ENCODE assay signal across 21 mouse cellular contexts in the genomic region with DNA sequence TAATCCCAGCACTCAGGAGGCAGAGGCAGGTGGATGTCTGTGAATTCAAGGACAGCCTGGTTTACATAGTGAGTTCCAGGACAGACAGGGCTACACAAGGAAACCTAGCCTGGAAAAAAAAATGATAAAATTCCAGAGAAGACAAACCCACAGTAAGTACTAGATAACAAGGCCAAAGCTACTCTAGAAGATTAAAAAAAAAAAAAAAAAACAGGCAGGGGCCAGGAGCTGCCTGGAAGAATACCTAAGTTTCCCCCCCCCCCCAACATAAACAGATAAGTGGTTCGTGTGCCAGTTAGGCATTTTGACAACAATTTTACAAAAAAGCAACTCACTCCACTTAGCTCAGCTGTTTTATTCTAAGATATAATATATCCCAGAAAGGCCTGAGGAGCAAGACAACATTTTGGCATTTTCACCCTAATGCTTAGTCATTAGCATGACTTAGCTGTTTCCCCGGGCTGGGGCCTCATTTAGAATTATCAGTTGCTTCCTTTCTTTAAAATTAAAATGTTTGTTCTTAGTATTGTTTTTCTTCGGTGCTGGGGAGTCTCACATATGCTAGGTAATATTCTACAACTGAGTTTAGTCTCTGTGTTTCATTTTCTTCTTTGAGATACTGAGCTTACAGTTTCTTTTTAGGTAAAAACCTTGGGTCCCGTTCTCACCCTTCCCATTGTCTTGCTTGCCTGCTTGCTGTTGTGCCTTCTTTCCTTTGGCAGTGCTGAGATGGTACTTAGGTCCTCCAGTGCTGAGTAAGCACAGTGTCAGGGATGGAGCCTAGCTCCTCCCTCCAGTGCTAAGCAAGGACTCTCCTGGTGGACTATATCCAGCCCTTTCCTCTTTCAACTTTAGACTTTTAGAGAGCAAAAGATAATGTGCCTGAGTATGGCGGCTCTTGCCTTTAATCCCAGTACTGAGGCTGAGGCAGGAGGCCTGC. TPM values are rescaled to one million over a fixed set of nuclear protein-coding genes. Genes with fewer than 3 reads are reported as not detected.
A peak's percentile ranks its signal among the peaks of the same experiment; 100 is the strongest.
DNase-seq lines count a peak whose midpoint lies in the region; ATAC-seq and TF ChIP-seq lines count a peak whose summit lies in the region.
"Had no signal": no experiment of that assay in that cellular context is flagged by ENCODE, and none has a peak within 500 bp of the region (broad histone marks: within the 10 kb centered on the region; RNA-seq: fewer than 3 reads in every experiment).

No protein-coding gene starts in this region.

- H3K27me3 ChIP-seq in heart, embryonic 13.5 days (replicated peaks): no peaks in the 10 kb centered on the region; the same call in 1 of the 2 replicates
- no peaks in the 10 kb centered on the region for H3K27me3 ChIP-seq in heart, adult 2 months (ENCODE audit: control insufficient read depth, insufficient read depth, low read length)
- H3K27me3 ChIP-seq in G1E (ENCODE audit: insufficient read depth, low read length): peaks cover 2% of the 10 kb centered on the region; the same call in 1 of the 2 replicates
- H3K27me3 ChIP-seq in liver, embryonic 14.5 days (ENCODE audit: control insufficient read depth, insufficient read depth, low read length): no peaks in the 10 kb centered on the region; the same call in 1 of the 2 replicates
- H3K27me3 ChIP-seq: hindbrain, embryonic 15.5 days; lung, embryonic 15.5 days; midbrain, embryonic 13.5 days had no signal

- no peaks in the 10 kb centered on the region for H3K79me2 ChIP-seq in heart, adult 2 months (replicated peaks; ENCODE audit: control insufficient read depth, insufficient read depth, low read length)

- no peak overlapping the region; the same call in 1 of the 2 replicates for H3K4me2 ChIP-seq in heart, embryonic 13.5 days
- peak overlapping the region; percentile 43 for H3K4me2 ChIP-seq in liver, embryonic 14.5 days (ENCODE audit: low read depth)
- H3K4me2 ChIP-seq: embryonic facial prominence, embryonic 13.5 days; hindbrain, embryonic 15.5 days; kidney, embryonic 15.5 days; limb, embryonic 13.5 days; lung, embryonic 15.5 days; neural tube, embryonic 13.5 days had no signal

- no peaks in the 10 kb centered on the region for H3K36me3 ChIP-seq in heart, embryonic 13.5 days
- H3K36me3 ChIP-seq in heart, adult 2 months (ENCODE audit: control insufficient read depth, insufficient read depth, low read length): no peaks in the 10 kb centered on the region
- H3K36me3 ChIP-seq in G1E (replicated peaks): no peaks in the 10 kb centered on the region
- no peaks in the 10 kb centered on the region for H3K36me3 ChIP-seq in liver, embryonic 14.5 days (replicated peaks; ENCODE audit: control insufficient read depth, insufficient read depth, low read depth)
- H3K36me3 ChIP-seq: embryonic facial prominence, embryonic 13.5 days; forebrain, embryonic 10.5 days; hindbrain, embryonic 15.5 days; kidney, embryonic 15.5 days; limb, embryonic 13.5 days; lung, embryonic 15.5 days; midbrain, embryonic 13.5 days; neural tube, embryonic 13.5 days had no signal

- no peak overlapping the region for H3K9ac ChIP-seq in heart, embryonic 13.5 days
- H3K9ac ChIP-seq in heart, adult 2 months (ENCODE audit: low read depth, low read length): no peak overlapping the region
- H3K9ac ChIP-seq in liver, embryonic 14.5 days (replicated peaks): peak overlapping the region; percentile 34
- H3K9ac ChIP-seq: embryonic facial prominence, embryonic 13.5 days; hindbrain, embryonic 15.5 days; kidney, embryonic 15.5 days; limb, embryonic 13.5 days; lung, embryonic 15.5 days; midbrain, embryonic 13.5 days; neural tube, embryonic 13.5 days had no signal

- no peak for ATAC-seq in heart, embryonic 13.5 days (ENCODE audit: extremely low read depth, insufficient number of reproducible peaks, low FRiP score, low TSS enrichment)
- ATAC-seq in G1E (ENCODE audit: extremely low read depth, insufficient number of reproducible peaks, low FRiP score, poor library complexity, severe bottlenecking): no peak; the same call in 1 of the 2 replicates
- ATAC-seq in erythroblast, adult 5-6 weeks (replicated peaks; ENCODE audit: low FRiP score, poor library complexity, severe bottlenecking): peak; percentile 56
- peak; percentile 58; the same call in 1 of the 2 replicates for ATAC-seq in liver, embryonic 14.5 days (ENCODE audit: insufficient read depth)
- no peak for ATAC-seq in inflammation-experienced regulatory T-cells, adult 6 months
- ATAC-seq: intestine, postnatal 0 days; midbrain, embryonic 13.5 days had no signal

- H3K9me3 ChIP-seq in heart, embryonic 13.5 days: no peaks in the 10 kb centered on the region
- H3K9me3 ChIP-seq in G1E (replicated peaks): no peaks in the 10 kb centered on the region
- no peaks in the 10 kb centered on the region for H3K9me3 ChIP-seq in liver, embryonic 14.5 days (ENCODE audit: control insufficient read depth, low read length)
- H3K9me3 ChIP-seq: embryonic facial prominence, embryonic 13.5 days; forebrain, embryonic 10.5 days; hindbrain, embryonic 15.5 days; kidney, embryonic 15.5 days; limb, embryonic 13.5 days; lung, embryonic 15.5 days; midbrain, embryonic 13.5 days; neural tube, embryonic 13.5 days had no signal

- no peak for TF ChIP-seq CTCF in heart, adult 2 months (IDR thresholded peaks at IDR 0.05)
- TF ChIP-seq CTCF in G1E (IDR thresholded peaks at IDR 0.05; ENCODE audit: low read depth, low read length): no peak
- no peak for TF ChIP-seq CTCF in liver, embryonic 14.5 days (IDR thresholded peaks at IDR 0.05; ENCODE audit: low read depth)

- no peak for DNase-seq in heart, adult 2 months
- peak; percentile 24 for DNase-seq in G1E (ENCODE audit: low spot score)
- peak in 2 of 3 experiments; percentile 46 to 52 for DNase-seq in liver, embryonic 14.5 days (ENCODE audit: low read depth in 3 of 3, low spot score in 3 of 3)
- DNase-seq in T-cell, adult 2 months (ENCODE audit: low spot score): no peak
- DNase-seq in urinary bladder, adult 2 months (ENCODE audit: low spot score): no peak
- DNase-seq: cerebellum, postnatal 10 days; heart, postnatal 4 days; kidney, postnatal 4 days; thymus, postnatal 25 days had no signal

- peak overlapping the region; percentile 42; the same call in 1 of the 2 replicates for H3K27ac ChIP-seq in heart, embryonic 13.5 days (replicated peaks)
- no peak overlapping the region for H3K27ac ChIP-seq in heart, adult 2 months
- H3K27ac ChIP-seq in liver, embryonic 14.5 days: peak overlapping the region; percentile 68
- H3K27ac ChIP-seq: embryonic facial prominence, embryonic 13.5 days; forebrain, embryonic 10.5 days; kidney, embryonic 15.5 days; limb, embryonic 13.5 days; lung, embryonic 15.5 days; midbrain, embryonic 13.5 days had no signal

- no peak overlapping the region for H3K4me3 ChIP-seq in heart, embryonic 13.5 days
- no peak overlapping the region for H3K4me3 ChIP-seq in heart, adult 2 months
- H3K4me3 ChIP-seq in G1E (ENCODE audit: low read depth, low read length): no peak overlapping the region; the same call in 1 of the 2 replicates
- no peak overlapping the region for H3K4me3 ChIP-seq in liver, embryonic 14.5 days (ENCODE audit: insufficient read depth in 1 of 2, low read depth in 2 of 2, low read length in 2 of 2)
- H3K4me3 ChIP-seq: embryonic facial prominence, embryonic 13.5 days; forebrain, embryonic 10.5 days; hindbrain, embryonic 15.5 days; kidney, embryonic 15.5 days; limb, embryonic 13.5 days; lung, embryonic 15.5 days; midbrain, embryonic 13.5 days; neural tube, embryonic 13.5 days had no signal

- WGBS in heart, embryonic 13.5 days: 52% methylated on average over 5 of the region's 5 CpGs
- WGBS in heart, adult 2 months: 59% methylated on average over 5 of the region's 5 CpGs
- 30% methylated on average over 5 of the region's 5 CpGs for WGBS in liver, embryonic 14.5 days (ENCODE audit: insufficient replicate concordance)

- intact Hi-C loops in heart, adult 2 months (cut with DNase I): loop anchor here (5.0 to 10.0 kb wide), 4 partner anchors 35 to 522 kb away; no protein-coding TSS in a partner anchor

- TF ChIP-seq POLR2A in heart, adult 2 months (IDR thresholded peaks at IDR 0.05; ENCODE audit: insufficient read depth, low read depth, low read length): no peak

- peaks cover 30% of the 10 kb centered on the region for H3K4me1 ChIP-seq in heart, embryonic 13.5 days
- H3K4me1 ChIP-seq in heart, adult 2 months (ENCODE audit: control insufficient read depth, insufficient read depth, low read length): peaks cover 1% of the 10 kb centered on the region; the same call in 1 of the 2 replicates
- H3K4me1 ChIP-seq in G1E (ENCODE audit: insufficient read depth, low read depth, low read length): peaks cover 70% of the 10 kb centered on the region
- H3K4me1 ChIP-seq in liver, embryonic 14.5 days (replicated peaks; ENCODE audit: control insufficient read depth in 2 of 2, insufficient read depth in 2 of 2, low read length in 1 of 2): peaks cover 27 to 41% of the 10 kb centered on the region in 2 experiments

- TF ChIP-seq EP300 in heart, adult 2 months (IDR thresholded peaks at IDR 0.05; ENCODE audit: insufficient read depth, low read depth, low read length): no peak
- 0 out of 2 replicates have a peak, but pooled peaks have one; percentile 9 for TF ChIP-seq EP300 in liver, embryonic 14.5 days (IDR thresholded peaks at IDR 0.05; ENCODE audit: low read depth)

RNA-seq across cellular contexts. Expression of a gene that starts 19.3 kb away (rescaled TPM):
- 10.1 and 11.8 TPM in 2 replicates for polyA plus RNA-seq in heart, embryonic 13.5 days (2015; fragmentation: Nextera tagmentation; extraction: Ambion mirVana)
- total RNA-seq in heart, adult 2 months (2021): 10 to 100 TPM; 50.9 to 56.8 TPM
- 7.8 and 18.2 TPM in 2 replicates for polyA plus RNA-seq in heart, adult 2 months (2012; rRNA removed)
- 48.6 and 50.1 TPM in 2 replicates for total RNA-seq in G1E (2014; fragmentation: Nextera tagmentation)
- 36.8 and 45.6 TPM in 2 replicates for total RNA-seq in G1E (2017)
- 2.3 and 2.5 TPM in 2 replicates for polyA plus RNA-seq in G1E (2012)
- total RNA-seq in erythroblast, adult 5-6 weeks (2015; ENCODE audit: low replicate concordance): 9.8 and 20.9 TPM in 2 replicates
- total RNA-seq in erythroblast, adult 5-6 weeks (2017; ENCODE audit: low replicate concordance): 24.4 and 25.3 TPM in 2 replicates
- polyA plus RNA-seq in liver, embryonic 14.5 days (2012; rRNA removed): 2.5 and 3.3 TPM in 2 replicates
- polyA plus RNA-seq in liver, embryonic 14.5 days (2014; fragmentation: Nextera tagmentation; extraction: Ambion mirVana): 4.0 and 5.1 TPM in 2 replicates
- 17.3 and 18.1 TPM in 2 replicates for polyA plus RNA-seq in urinary bladder, adult 2 months (2012; rRNA removed)
- 10 to 100 TPM; 14.8 to 21.5 (median 19.8) TPM for polyA plus RNA-seq in inflammation-experienced regulatory T-cells, adult 6 months (2017; shearing (Covaris generic))

RNA-seq across cellular contexts. Expression of a gene that starts 59.1 kb away (rescaled TPM):
- polyA plus RNA-seq in heart, embryonic 13.5 days (2015; fragmentation: Nextera tagmentation; extraction: Ambion mirVana): 3.6 and 4.0 TPM in 2 replicates
- total RNA-seq in heart, adult 2 months (2021): 10 to 100 TPM; 44.8 to 47.6 TPM
- 11.4 and 14.7 TPM in 2 replicates for polyA plus RNA-seq in heart, adult 2 months (2012; rRNA removed)
- 97.1 and 113 TPM in 2 replicates for total RNA-seq in G1E (2014; fragmentation: Nextera tagmentation)
- 75.3 and 94.0 TPM in 2 replicates for total RNA-seq in G1E (2017)
- 22.3 and 24.0 TPM in 2 replicates for polyA plus RNA-seq in G1E (2012)
- total RNA-seq in erythroblast, adult 5-6 weeks (2015; ENCODE audit: low replicate concordance): 17.8 and 29.8 TPM in 2 replicates
- total RNA-seq in erythroblast, adult 5-6 weeks (2017; ENCODE audit: low replicate concordance): 21.2 and 25.6 TPM in 2 replicates
- polyA plus RNA-seq in liver, embryonic 14.5 days (2012; rRNA removed): 5.8 and 7.6 TPM in 2 replicates
- polyA plus RNA-seq in liver, embryonic 14.5 days (2014; fragmentation: Nextera tagmentation; extraction: Ambion mirVana): 1.2 and 1.9 TPM in 2 replicates
- polyA plus RNA-seq in urinary bladder, adult 2 months (2012; rRNA removed): 16.4 and 19.3 TPM in 2 replicates
- polyA plus RNA-seq in inflammation-experienced regulatory T-cells, adult 6 months (2017; shearing (Covaris generic)): 10 to 100 TPM; 15.6 to 23.4 (median 16.5) TPM

Comparison
In these comparisons a context has a peak if more than half of its experiments do, and no peak if none do; other contexts are left out.
1. ATAC-seq: peak in erythroblast, adult 5-6 weeks (single experiment) and liver, embryonic 14.5 days (single experiment); none in heart, embryonic 13.5 days (single experiment), G1E (single experiment) and inflammation-experienced regulatory T-cells, adult 6 months (single experiment).
2. DNase-seq: peak in G1E (single experiment) and liver, embryonic 14.5 days (2 of 3); none in heart, adult 2 months (0 of 2), T-cell, adult 2 months (single experiment) and urinary bladder, adult 2 months (single experiment).